Mouse (Mus musculus): ENCODE data around the gene Doc2g.
"Not testable (repeated sequence)": the region's sequence is repeated elsewhere in the genome, so short reads cannot be mapped to it uniquely, and the experiment has no call there.

Doc2g gene

DNA sequence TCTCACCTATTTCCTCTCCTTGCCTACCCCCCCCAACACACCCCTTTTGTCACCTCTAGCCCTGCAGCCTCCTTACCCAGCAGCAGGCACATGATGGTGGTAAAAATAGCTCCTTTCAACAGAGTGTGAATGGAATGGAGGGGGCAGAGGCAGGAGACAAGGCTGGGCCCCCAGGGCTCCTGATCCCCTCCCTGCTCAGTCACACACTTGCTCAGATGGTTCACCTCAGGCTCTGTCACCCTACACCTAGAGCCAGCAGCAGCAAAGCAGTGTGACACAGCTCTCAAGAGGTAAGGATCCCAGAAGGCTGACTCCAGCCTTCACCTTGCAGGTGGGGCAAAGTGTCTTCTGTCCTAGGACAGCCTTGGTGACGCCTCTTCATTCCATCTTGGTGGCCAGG is at the start of gene Doc2g:
Gene Doc2g (plus strand): TSS at position 202 of the 400 bp plus-strand sequence.
- in situ Hi-C loops (cut with MboI, MseI) = no loop called here

DNA sequence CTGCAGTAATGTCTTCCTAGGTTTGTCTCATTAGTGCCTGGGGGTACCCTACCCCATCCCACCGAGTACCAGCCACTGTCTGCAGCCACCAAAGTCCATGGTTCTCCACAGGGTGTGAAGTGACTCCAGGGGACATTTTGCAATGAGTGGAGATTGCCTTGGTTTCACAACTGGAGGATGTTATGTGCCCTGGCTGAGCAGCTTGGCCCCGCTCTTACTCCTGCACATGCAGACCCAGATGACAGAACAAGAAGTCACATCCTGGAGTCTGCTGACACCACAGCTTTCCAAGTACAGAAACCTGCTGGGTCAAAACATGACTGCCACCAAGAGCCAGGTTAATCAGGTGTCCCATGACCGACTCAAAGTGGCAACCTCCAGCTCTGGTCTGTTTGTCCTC is 48.1 kb upstream of the Doc2g start:
- in situ Hi-C loops (cut with MboI, MseI) = no loop called here

DNA sequence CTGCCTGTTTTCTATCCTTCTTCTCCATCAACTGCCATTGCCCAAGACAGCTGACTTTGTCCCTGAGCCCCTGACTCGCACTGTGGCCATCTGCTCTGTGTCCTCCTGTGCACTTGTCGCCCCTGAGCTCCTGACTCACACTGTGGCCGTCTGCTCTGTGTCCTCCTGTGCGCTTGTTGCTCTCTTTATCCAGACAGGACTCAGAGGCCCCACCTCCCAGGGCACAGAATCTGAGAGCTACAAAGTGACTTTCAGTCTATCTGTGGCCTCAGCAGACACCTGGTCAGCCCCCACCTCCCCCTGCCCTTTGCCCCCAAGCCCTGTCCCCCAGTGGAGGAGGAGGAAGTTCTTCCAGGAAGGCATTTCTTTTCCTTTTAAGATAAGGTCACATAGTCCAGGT is 47.3 kb upstream of the Doc2g start:
- in situ Hi-C loops (cut with MboI, MseI) = no loop called here

DNA sequence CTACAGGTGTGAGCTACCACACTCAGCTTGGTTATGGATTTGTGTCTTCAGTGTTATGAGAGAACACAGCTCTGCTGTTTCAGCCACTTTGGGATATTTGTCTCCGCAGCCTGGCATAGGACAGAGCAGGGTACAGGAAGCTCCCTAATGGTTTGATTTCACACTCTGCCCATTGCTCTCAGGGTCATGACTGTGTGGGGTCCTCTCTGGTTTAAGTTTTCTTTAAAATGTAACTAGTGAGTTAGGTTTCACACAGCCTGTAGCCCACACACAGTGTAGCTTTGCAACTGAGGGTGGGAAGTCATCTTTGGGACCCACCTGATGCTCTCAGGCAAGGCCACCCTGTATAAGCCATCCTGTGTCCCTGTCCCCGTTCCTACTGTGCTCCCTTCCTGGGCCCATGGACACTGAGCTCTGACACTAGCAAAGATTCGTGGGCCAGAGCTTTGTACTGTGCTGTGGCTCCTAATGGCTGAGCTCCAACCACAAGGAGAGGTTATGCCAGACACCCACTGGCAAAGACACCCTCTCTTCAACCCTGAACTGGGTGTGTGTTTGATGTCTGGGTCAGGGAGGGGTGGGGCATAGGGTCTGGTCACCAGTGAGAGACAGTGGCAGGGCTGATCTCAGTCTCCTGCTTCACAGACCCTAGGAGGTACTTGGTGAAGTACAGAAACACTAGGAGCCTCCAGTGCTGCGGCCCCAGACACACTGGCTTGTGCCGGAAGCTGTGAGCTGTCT is 45.6 kb upstream of the Doc2g start:
- in situ Hi-C loops (cut with MboI, MseI) = not testable (repeated sequence)

DNA sequence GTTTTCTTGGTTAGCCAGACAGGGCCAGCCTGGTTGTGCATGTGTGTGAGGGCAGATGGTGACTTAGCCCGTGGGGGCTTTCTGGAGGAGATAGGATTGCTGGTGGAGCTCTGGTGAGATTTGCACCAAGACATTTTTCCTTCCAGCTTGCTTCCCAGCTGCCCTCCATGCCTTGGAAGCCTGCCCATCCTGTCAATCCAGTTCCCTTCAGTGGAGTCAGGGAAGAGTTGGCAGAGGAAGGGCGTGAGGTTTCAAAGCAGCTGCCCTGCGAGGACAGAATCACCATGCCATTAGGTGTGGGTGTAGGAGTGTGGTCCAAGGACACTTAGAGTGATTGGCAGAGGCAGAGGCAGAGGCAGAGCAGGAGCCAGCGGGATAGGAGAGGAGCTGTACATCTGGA is 44.6 kb upstream of the Doc2g start, which contains the start of gene Aldh3b3:
Gene Aldh3b3 (plus strand): TSS at position 176 of the 400 bp plus-strand sequence.
- in situ Hi-C loops (cut with MboI, MseI) = no loop called here

DNA sequence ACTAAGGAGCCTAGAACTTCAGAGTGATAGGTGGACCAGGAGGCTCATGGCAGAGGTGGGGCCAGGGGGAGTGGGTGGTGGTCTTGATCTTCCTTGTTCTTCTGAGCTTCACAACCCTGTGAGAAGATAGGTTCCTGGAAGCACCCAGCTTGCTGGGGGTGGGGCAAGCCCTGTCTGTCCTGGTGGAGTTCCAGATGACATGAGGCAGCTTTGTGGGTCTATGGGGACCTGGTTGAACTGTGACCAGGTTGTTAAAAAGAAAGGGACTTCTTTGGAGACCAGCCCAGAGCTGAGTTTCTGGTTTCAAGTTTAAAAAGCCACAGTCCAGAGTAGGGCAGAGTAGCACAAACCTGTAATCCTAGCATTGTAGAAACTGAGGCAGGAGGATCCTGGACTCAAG is 44.1 kb upstream of the Doc2g start:
- in situ Hi-C loops (cut with MboI, MseI) = no loop called here

DNA sequence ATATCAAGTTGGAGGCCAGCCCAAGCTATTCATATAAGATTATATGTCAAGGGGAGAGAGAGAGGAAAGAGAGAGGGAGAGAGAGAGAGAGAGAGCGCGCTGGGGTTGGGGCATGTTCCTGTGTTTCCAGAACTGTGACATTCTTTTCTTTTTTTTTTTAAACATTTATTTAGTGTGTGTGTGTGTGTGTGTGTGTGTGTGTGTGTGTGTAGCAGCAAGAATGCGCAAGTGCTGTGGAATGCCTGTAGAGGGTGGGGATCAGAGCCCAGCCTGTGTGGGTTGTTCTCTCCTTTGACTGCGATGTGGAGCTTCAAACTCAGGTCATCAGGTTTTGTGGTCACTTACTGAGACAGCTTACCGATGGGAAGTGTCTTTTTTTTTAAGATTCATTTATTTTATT is 42.9 kb upstream of the Doc2g start:
- in situ Hi-C loops (cut with MboI, MseI) = no loop called here

DNA sequence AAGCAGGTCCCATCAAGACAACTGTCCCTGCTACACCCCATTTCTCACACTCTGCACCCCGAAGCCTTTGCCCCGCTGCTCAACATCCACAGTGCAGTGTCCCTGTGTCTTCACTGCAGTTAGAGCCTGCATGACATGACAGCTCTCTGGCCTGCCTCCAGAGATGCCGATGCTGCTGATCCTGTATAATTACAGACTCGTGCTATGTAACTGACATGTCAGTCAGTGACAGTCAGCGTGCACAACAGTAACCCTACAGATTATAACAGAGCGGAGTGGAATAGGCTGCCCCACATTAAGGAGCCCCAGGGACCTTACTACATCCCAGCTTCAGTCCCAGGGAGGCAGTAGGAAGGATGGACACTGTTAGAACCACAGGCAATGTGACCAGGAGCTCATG is 41.3 kb upstream of the Doc2g start:
- in situ Hi-C loops (cut with MboI, MseI) = not testable (repeated sequence)

DNA sequence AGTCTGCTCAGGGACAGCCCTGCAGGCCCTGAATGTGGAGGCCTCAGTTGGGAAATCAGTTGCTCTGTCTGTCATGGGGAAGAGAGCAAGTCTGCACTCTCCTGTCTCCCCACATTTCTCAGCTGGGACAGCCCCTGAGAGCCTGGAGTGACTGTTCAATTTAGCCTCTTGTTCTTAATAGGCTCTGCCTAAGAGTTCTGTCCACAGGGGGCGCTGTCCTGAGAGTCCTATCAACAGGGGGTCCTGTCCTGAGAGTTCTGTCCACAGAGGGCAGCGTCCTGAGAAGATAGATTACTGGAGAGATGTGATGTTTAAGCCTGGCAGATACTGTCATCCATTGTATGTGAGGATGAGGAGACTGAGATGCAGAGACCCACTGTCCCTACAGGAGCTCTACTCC is 40.6 kb upstream of the Doc2g start:
- in situ Hi-C loops (cut with MboI, MseI) = no loop called here

DNA sequence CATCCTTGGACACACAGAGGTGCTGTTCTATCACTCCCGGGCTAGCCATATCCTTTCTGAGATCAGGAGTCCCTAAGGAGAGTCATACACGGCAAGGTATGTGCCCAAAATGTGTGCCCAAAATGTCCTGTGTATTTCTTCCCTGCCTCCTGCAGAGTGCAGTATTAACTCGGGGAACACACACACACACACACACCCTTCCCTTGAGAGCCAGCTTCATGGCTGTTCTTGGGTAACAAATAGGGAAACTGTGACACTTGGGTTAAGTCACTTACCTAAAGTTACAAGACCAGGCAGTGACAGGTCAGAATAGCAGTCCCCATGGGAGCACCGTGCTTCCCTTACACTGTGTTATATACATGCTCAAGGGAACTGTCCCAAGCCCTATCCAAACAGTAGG is 39.1 kb upstream of the Doc2g start:
- in situ Hi-C loops (cut with MboI, MseI) = no loop called here

DNA sequence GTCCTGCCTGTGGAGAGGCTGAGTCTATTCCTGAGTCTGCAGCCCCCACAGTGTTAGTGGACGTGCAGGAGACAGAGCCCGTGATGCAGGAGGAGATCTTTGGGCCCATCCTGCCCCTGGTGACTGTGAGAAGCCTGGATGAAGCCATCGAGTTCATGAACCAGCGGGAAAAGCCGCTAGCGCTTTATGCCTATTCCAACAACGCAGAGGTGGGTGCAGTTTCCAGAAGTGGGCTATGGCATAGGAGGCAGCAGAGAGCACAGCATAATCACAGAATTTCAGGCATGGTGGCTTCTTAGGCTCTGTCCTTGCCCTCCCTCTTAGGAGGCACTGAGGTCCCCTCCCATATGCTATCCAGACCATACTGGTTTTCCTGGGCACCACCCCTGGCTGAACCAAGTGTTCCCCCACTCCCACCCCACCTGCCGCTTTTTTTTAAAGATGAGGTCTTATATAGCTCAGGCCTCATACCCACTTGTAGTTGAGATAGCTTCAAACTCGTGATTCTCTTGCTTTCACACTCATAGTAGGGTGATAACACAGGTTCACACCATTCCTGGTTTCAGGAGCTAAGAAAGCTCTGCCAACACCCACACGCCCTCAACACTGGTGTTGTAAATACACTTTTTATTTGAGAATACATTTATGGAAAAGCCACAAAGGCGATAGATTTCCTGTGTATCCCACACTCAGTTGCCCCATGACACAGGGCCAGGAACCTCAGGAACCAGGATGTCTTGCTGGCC is 36.6 kb upstream of the Doc2g start:
- in situ Hi-C loops (cut with MboI, MseI) = no loop called here

DNA sequence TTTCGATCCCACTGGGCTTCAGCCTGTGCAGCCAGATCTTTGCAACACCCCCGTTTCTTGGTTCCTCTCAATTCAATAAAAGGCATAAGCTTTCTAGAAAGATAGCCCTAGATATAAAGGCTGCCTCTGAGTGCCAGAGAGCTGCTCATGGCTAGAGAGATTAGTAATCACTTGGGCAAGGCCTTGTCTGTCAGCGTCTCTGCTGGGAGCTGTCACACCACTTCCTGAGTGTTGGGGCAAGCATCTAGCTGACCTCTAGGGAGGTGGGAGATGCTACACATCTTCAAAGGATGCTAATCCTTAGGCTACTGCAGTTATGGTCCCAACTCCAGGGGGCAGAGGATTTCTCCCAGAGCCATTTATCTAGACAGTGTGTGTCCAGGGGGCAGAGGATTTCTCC is 35.9 kb upstream of the Doc2g start:
- in situ Hi-C loops (cut with MboI, MseI) = no loop called here

DNA sequence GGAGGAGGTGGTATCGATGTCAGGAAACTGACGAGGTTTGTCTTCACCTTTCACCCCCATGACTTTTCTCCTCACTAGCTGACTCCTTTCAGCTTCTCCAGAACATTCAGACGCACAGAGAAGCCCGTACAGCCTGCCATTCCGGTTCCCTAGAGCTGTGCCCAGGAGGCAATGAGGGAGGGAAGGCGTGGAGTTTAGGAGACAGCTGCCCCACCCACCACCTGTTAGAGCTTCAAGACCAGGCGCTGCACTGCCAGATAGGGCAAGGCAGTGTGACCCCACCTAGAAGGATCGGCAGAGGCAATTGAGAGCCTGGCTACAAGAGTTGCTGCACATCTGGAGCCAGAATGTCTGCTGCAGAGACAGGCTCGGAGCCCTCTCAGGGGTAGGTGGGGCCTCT is 30.9 kb upstream of the Doc2g start, which contains the start of gene Aldh3b2:
Gene Aldh3b2 (plus strand): TSS at position 100 of the 400 bp plus-strand sequence.
- in situ Hi-C loops (cut with MboI, MseI) = no loop called here

DNA sequence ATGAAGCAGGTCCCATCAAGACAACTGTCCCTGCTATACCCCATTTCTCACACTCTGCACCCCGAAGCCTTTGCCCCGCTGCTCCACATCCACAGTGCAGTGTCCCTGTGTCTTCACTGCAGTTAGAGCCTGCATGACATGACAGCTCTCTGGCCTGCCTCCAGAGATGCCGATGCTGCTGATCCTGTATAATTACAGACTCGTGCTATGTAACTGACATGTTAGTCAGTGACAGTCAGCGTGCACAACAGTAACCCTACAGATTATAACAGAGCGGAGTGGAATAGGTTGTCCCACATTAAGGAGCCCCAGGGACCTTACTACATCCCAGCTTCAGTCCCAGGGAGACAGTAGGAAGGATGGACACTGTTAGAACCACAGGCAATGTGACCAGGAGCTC is 28.5 kb upstream of the Doc2g start:
- in situ Hi-C loops (cut with MboI, MseI) = not testable (repeated sequence)

DNA sequence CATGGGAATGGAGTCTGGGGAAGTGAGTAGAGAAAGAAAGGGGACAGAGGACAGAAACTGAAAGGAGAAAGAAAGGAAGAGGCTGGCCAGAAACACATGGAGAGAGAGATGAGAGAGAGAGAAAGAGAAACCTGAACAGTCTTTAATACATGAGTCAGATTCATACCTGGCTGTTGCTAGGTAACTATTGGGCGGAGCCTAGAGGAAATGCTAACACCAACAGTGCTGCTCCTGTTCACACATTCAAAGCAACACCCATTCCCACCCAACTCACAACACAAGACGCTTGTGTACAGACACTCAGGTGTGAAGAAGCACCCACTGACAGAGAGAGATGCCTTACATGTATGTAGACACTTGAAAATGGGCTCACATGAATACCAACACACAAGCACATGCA is 27.2 kb upstream of the Doc2g start:
- in situ Hi-C loops (cut with MboI, MseI) = no loop called here

DNA sequence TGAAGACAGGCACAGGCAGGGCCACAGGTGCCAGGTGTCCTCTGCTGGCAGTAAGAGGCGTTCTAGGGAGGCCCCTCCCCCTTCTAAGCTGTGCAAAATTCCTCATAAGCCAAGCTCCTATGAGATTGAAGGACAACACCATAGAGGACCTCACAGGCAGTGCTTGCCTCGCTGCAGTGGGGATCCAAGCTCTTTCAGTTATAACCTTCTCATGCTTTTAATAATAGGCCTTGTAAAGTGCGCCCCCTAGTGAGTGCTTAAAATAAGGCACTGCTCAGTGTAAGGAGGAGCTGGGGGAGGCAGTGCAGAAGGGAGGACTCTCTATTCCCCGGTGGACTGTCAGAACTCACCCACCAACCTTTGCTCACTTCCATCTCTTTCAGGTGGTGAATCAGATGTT is 22.8 kb upstream of the Doc2g start:
- in situ Hi-C loops (cut with MboI, MseI) = no loop called here

DNA sequence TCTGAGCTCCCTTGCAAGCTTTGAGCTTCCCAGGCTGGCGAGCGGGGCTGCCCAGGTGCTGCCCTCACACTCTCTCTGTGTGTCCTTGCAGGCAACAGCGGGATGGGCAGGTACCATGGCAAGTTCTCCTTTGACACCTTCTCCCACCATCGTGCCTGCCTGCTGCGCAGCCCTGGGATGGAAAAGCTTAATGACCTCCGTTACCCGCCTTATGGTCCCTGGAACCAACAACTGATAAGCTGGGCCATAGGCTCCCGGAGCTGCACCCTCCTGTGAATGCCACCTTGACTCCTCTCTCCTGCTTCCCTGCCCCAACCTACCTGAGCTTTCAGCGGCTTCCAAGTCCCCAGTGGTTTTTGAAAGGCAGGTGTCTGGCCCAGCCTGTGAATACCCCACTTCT is 22.2 kb upstream of the Doc2g start:
- in situ Hi-C loops (cut with MboI, MseI) = no loop called here

DNA sequence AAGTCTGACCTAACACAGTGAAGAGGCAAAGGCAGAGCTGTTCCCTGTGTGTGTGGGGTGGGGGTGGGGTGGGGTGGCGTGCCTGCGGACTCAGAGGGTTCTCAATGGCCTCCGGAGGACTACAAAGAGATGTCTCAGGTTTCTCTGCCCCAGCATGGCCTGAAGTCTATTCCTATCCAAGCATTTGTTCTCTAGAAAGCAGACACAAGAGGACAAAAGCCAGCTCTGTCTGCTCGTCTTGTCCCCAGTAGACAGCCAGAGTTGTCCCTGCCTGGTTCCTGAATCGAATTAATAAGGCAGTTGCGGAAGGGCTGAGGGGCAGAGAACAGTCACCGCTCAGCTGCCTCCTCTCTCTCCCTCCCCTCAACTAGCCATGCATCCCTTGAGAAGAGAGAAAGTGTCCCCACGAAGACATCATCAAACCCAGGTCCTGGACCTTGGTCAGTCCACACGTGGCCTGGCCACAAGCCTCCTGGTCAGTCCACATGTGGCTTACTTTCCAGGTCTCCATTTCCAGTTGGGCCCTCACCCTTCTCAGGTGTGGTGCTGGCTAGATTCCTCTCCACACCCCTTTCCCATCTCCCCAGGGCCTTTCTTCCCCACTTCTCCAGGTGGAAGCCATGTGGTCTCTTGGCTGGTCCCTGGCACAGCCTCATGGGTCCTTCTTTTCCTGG is 19.4 kb upstream of the Doc2g start:
- in situ Hi-C loops (cut with MboI, MseI) = no loop called here

DNA sequence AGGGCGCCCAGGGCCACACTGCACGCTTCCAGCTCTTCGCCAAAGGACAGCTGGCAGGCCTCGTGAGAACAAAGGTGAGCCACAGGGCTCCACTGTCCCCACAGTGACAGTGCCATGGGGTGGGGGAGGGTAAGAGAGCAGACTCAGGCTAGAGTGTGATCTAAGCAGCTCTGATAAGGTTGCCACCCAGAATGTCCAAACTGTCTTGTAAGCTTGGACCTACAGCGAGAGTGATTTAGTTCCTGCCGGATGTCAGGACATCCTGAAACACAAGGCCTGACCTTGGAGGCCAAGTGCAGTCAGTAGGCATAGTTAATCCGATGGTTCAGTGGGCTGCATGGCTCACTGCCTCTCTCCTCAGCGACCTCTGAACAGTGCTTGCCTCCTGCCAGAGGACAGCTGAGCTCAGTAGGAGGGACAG is 17.8 kb upstream of the Doc2g start:
- in situ Hi-C loops (cut with MboI, MseI) = no loop called here

DNA sequence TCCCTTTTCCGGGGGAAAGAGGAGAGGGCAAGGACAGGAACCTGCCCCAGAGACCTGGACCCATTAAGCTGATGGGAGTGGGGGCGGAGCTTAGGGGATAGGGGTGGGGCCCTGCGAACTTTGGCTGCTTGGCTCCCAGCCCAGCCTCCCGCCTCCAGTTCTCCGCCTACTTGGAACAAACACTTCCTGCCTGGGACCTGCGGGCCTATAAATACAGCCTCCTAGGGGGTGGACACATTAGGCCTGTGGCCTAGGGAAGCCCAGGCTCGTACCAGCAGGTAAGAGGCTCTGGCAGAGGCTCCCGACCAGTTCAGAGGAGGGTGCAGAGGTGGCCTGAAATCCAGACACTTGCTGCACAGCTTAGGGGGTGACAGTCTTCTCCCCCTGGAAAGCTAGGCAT is 16.8 kb upstream of the Doc2g start, which contains the start of gene Acy3:
Gene Acy3 (plus strand): TSS at position 237 of the 400 bp plus-strand sequence.
- in situ Hi-C loops (cut with MboI, MseI) = no loop called here

DNA sequence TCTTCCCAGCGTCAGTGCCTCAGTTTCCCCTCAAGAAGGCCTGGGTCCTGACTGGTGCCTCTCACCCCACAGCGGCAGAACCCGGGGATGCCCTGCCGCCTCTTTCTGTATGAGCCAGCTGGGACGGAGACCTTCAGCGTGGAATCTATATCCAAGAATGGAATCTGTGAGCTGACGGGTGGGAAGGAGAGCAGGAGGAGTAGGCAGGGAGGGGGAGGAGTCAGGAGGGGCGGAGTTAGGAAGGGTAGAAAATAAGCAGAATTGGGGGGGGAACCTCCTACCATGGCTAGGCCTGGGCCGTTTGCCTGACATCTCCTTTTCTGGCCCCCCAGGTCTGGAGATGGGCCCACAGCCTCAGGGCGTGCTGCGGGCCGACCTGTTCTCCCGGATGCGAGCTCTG is 15.0 kb upstream of the Doc2g start:
- in situ Hi-C loops (cut with MboI, MseI) = no loop called here

DNA sequence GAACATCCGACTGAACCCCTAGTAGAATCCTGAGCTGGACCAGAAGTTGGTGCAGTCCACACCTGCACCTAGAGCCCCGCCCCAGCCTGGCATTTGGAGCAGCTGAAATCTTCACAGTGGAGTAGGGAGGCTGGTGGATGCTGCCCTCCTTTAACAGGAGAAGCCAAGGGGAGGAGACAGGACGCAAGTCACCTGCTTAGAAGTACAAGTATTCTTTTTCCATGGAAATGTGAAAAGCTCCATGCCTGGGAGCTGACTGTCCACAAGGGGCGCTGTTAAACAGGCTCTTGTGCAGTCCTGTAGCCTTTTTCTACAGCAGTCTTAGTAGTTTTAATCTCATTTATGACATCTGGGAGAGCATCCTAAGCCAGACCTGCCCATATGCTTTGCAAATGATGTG is 14.4 kb upstream of the Doc2g start:
- in situ Hi-C loops (cut with MboI, MseI) = no loop called here

DNA sequence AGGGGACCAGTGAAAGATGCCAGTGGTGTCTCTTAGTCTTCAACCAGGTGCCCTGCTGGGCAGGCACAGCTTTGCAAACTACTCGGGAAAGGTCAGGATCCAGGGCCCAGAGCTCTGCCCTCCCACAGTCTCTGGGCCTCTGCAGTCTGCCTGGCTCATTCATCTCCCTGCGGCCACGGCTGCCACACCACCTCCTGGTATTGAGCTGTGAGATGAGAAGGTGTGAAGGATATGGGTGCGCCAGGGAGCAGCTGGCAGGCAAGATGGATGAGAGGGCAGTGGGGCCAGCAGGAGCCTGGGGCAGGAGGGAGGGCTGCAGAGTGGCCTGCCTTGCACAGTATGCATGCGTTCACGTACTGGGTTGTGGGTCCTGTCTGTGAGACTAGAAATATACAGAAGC is 12.3 kb upstream of the Doc2g start:
- in situ Hi-C loops (cut with MboI, MseI) = no loop called here

Measured in T-helper 1 cell (primary cell).